Mouse (Mus musculus): ENCODE measurements around the gene Arl3. TPM values are rescaled to one million over a fixed set of nuclear protein-coding genes. Genes with fewer than 3 reads are reported as not detected.

Arl3 gene
- polyA plus RNA-seq, 1 experiment from 2014 or later = 141 TPM

DNA sequence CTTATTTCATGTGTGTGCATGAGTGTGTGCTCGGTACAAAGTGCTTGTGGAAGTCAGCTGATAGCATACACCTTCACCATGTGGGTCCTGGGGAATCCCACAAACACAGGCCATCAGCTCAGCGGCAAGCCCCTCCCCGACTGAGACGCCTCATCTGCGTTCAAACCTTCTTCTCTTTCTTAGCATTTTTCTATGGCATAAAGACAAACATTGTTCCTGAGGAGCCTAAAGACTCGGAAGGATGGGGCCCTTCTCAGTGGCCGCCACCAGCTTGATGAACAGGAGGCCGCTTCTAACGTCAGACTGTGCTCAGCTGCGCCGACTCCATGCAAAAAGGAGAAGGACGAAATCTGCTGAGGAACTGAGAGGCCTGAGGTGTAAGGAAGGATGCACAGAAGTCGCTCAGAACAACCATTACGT, 8.9 kb downstream of the Arl3 start:
- Histone ChIP-seq H3K27me3 (ENCODE audit: control insufficient read depth, insufficient read depth, low read length) (no peaks in the 10 kb centered on the region), H3K4me3 (replicated peaks; ENCODE audit: low read length) (no peak overlapping the region), H3K36me3 (replicated peaks; ENCODE audit: control insufficient read depth, insufficient read depth) (0 out of 2 replicates have a peak, but pooled peaks cover 6% of the 10 kb centered on the region), H3K4me1 (replicated peaks; ENCODE audit: control insufficient read depth, insufficient read depth, low read length) (no peaks in the 10 kb centered on the region), H3K9ac (no peak overlapping the region), H3K9me3 (ENCODE audit: control insufficient read depth, low read length) (no peaks in the 10 kb centered on the region), H3K27ac (no peak overlapping the region), H3K4me2 (replicated peaks) (no peak overlapping the region)
- DNase-seq (ENCODE audit: low spot score) (no peak), ATAC-seq (ENCODE audit: low FRiP score) (no peak)
- 69% methylated on average over 14 of the region's 14 CpGs for WGBS

DNA sequence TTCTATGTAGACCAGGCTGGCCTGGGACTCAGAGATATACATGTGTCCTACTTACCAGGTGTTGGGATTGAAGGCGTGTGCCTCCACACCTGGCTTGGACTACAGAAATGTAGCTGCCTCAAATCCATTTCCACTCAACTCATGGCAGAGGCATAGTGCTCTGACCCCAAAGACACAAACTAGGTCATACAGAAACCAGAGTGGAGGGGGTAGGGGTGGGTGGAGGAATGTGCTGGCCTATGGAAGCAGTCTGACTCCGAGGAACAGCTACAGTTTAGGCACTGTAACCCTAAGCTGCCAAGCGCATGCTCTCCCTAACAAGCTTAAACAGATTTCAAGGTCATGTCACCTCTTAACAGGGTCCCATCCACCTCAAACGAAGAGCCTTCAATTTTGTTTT, 9.4 kb downstream of the Arl3 start:
- DNase-seq (ENCODE audit: low spot score) (no peak), ATAC-seq (ENCODE audit: low FRiP score) (no peak)
- H3K27ac ChIP-seq = no peak overlapping the region
- H3K4me3 ChIP-seq (replicated peaks; ENCODE audit: low read length) = no peak overlapping the region
- H3K36me3 ChIP-seq (replicated peaks; ENCODE audit: control insufficient read depth, insufficient read depth) = peaks cover 11% of the 10 kb centered on the region; the same call in 1 of the 2 replicates
- WGBS = 92% methylated on average over 4 of the region's 4 CpGs
- H3K4me2 ChIP-seq (replicated peaks) = no peak overlapping the region
- H3K27me3 ChIP-seq (ENCODE audit: control insufficient read depth, insufficient read depth, low read length) = no peaks in the 10 kb centered on the region
- H3K9me3 ChIP-seq (ENCODE audit: control insufficient read depth, low read length) = no peaks in the 10 kb centered on the region
- no peaks in the 10 kb centered on the region for H3K4me1 ChIP-seq (replicated peaks; ENCODE audit: control insufficient read depth, insufficient read depth, low read length)
- H3K9ac ChIP-seq = no peak overlapping the region

DNA sequence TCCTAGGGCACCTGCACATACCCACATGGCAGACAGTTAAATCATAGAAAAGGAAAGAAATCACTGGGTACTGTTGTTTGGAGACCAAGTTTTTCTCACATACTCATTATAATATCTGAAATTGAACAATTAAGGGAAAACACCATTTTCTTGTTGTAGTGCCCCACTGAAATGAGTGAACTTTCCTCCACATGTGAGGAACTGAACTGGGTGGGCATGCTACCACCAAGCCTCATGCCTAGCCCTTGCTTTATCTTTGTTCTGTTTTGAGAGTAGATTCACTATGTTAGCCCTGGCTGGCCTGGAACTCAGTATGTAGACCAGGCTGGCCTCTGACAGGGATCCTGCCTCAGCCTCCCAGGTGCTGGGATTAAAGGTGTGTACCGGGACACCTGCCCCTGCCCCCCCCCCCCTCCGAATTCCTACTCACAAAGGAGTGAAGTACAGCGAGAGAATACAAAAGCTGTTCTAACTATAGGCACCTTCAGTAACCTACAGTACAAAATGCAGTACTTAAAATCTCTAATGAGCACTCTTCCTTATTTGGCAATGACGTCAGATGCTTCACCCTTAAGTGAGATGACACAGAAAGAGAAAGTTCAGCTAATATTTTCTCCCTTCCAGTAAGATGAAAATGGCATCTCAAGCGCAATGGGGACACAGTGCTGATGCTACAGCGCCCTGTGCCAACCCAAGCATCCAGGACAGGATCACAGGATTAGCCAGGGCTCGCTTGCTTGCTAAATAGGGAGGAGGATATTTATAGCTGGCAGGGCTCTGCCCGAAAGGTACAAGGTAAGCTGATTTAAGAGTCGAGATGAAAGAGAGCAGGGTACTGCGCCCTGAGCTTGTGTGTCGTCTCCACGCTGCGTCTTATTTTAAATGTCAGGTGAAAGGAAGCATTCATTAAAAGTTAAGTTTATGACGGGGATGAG, 10.2 kb downstream of the Arl3 start:
- Histone ChIP-seq H3K36me3 (replicated peaks; ENCODE audit: control insufficient read depth, insufficient read depth) (peaks cover 18% of the 10 kb centered on the region; the same call in 1 of the 2 replicates), H3K4me1 (replicated peaks; ENCODE audit: control insufficient read depth, insufficient read depth, low read length) (no peaks in the 10 kb centered on the region), H3K27me3 (ENCODE audit: control insufficient read depth, insufficient read depth, low read length) (no peaks in the 10 kb centered on the region), H3K4me2 (replicated peaks) (no peak overlapping the region), H3K9me3 (ENCODE audit: control insufficient read depth, low read length) (no peaks in the 10 kb centered on the region), H3K9ac (no peak overlapping the region), H3K4me3 (replicated peaks; ENCODE audit: low read length) (no peak overlapping the region), H3K27ac (no peak overlapping the region)
- ATAC-seq (ENCODE audit: low FRiP score) (no peak), DNase-seq (ENCODE audit: low spot score) (no peak)
- 91% methylated on average over 14 of the region's 14 CpGs for WGBS

DNA sequence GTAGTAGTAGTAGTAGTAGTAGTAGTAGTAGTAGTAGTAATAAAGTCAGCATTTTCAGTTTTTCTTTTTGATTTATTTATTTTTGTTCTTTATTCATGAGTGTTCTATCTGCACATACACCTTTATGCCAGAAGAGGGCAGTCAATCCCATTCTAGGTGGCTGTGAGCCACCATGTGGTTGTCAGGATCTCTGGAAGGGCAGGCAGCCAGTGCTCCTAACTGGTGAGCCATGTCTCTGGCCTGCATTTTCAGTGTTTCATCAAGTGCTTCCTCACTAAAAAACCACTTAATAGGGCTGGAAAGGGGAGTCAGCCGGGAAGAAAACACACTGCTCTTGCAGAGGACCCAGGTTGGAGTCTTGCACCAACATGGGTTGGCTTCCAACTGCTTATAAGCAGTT, 10.9 kb downstream of the Arl3 start:
- Histone ChIP-seq H3K9me3 (ENCODE audit: control insufficient read depth, low read length) (no peaks in the 10 kb centered on the region), H3K27me3 (ENCODE audit: control insufficient read depth, insufficient read depth, low read length) (no peaks in the 10 kb centered on the region), H3K9ac (no peak overlapping the region), H3K4me3 (replicated peaks; ENCODE audit: low read length) (no peak overlapping the region), H3K36me3 (replicated peaks; ENCODE audit: control insufficient read depth, insufficient read depth) (peaks cover 22% of the 10 kb centered on the region), H3K27ac (no peak overlapping the region), H3K4me2 (replicated peaks) (no peak overlapping the region), H3K4me1 (replicated peaks; ENCODE audit: control insufficient read depth, insufficient read depth, low read length) (no peaks in the 10 kb centered on the region)
- ATAC-seq (ENCODE audit: low FRiP score) = peak; percentile 43; the same call in 1 of the 2 replicates
- 42% methylated on average over 1 of the region's 1 CpGs for WGBS
- DNase-seq (ENCODE audit: low spot score) = peak; percentile 76

DNA sequence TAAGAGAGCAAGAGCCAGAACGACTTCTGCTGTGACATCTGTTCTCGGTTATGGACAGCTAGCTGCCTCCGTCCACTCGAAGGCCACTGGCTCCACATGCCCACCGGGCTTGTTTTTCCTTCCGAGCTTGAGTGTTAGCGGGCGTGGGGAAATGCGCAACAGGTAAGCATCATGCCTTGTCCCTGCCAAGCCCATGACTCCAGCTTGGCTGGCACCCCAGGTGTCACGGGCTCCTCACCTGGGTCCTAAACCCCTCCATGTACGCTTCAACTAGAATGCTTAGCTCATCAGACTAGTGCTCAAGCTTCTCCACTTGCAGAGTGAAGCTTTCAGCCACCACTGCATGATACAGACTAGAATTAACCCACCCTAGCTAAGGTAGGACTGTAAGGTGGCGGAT, 14.4 kb downstream of the Arl3 start:
- Histone ChIP-seq H3K4me1 (replicated peaks; ENCODE audit: control insufficient read depth, insufficient read depth, low read length) (0 out of 2 replicates have a peak, but pooled peaks cover under 1% of the 10 kb centered on the region), H3K4me2 (replicated peaks) (no peak overlapping the region), H3K27ac (no peak overlapping the region), H3K9me3 (ENCODE audit: control insufficient read depth, low read length) (no peaks in the 10 kb centered on the region), H3K4me3 (replicated peaks; ENCODE audit: low read length) (no peak overlapping the region), H3K9ac (no peak overlapping the region), H3K27me3 (ENCODE audit: control insufficient read depth, insufficient read depth, low read length) (no peaks in the 10 kb centered on the region), H3K36me3 (replicated peaks; ENCODE audit: control insufficient read depth, insufficient read depth) (peaks cover 54% of the 10 kb centered on the region)
- DNase-seq (ENCODE audit: low spot score) (no peak), ATAC-seq (ENCODE audit: low FRiP score) (no peak)
- 72% methylated on average over 12 of the region's 12 CpGs for WGBS

DNA sequence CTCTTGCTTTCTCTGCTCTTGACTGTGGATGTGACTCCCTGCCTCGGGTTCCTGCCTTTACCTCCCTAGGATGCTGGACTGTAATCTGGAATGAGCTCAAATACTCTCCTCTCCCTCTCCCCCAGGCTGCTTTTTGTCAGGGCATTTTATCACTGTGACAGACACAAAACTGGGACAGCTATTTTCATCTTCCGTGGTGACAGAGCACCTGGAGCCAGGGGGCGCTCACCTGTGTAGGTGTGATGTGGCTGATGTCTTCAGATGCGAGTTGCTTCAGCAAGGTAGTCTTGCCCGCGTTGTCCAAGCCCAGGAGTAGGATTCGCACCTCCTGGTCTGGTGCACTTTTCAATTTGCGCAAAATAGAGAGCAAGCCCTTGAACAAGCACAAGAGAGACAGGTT, 15.0 kb downstream of the Arl3 start:
- DNase-seq (ENCODE audit: low spot score) (no peak), ATAC-seq (ENCODE audit: low FRiP score) (no peak)
- 0 out of 2 replicates have a peak, but pooled peaks cover 2% of the 10 kb centered on the region for H3K4me1 ChIP-seq (replicated peaks; ENCODE audit: control insufficient read depth, insufficient read depth, low read length)
- H3K36me3 ChIP-seq (replicated peaks; ENCODE audit: control insufficient read depth, insufficient read depth) = peaks cover 54% of the 10 kb centered on the region
- H3K27ac ChIP-seq = no peak overlapping the region
- H3K4me3 ChIP-seq (replicated peaks; ENCODE audit: low read length) = no peak overlapping the region
- no peaks in the 10 kb centered on the region for H3K9me3 ChIP-seq (ENCODE audit: control insufficient read depth, low read length)
- H3K4me2 ChIP-seq (replicated peaks) = no peak overlapping the region
- whole genome bisulfite sequencing = 79% methylated on average over 8 of the region's 8 CpGs
- no peak overlapping the region for H3K9ac ChIP-seq
- no peaks in the 10 kb centered on the region for H3K27me3 ChIP-seq (ENCODE audit: control insufficient read depth, insufficient read depth, low read length)

DNA sequence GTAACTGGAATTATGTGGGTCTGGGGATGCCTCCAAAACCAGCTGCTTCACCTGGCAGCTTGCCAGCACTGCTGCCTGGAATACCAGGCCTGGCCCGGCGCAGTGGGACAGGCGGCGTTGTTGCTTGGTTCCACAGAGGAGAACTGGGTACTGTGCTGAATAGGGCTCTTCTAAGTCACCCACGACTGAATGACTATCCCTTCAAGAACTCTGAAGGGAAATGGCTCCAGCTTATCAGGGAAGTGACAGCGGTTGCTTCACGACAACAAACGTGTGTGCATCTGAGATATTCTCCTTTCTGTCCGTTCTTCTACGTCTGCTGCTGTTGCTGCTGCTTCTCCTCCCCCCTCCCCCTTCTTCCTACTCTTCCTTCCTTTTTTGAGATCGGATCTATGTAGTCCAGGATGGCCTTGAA, 19.4 kb downstream of the Arl3 start:
- H3K27me3 ChIP-seq (ENCODE audit: control insufficient read depth, insufficient read depth, low read length) = no peaks in the 10 kb centered on the region
- 45% methylated on average over 11 of the region's 11 CpGs for WGBS
- 0 out of 2 replicates have a peak, but pooled peaks cover 2% of the 10 kb centered on the region for H3K4me1 ChIP-seq (replicated peaks; ENCODE audit: control insufficient read depth, insufficient read depth, low read length)
- peak overlapping the region; percentile 47; the same call in 1 of the 2 replicates for H3K27ac ChIP-seq
- DNase-seq (ENCODE audit: low spot score) (peak; percentile 74), ATAC-seq (ENCODE audit: low FRiP score) (peak; percentile 70; the same call in 1 of the 2 replicates)
- no peaks in the 10 kb centered on the region for H3K9me3 ChIP-seq (ENCODE audit: control insufficient read depth, low read length)
- H3K4me3 ChIP-seq (replicated peaks; ENCODE audit: low read length) = no peak overlapping the region
- no peak overlapping the region for H3K4me2 ChIP-seq (replicated peaks)
- peaks cover 75% of the 10 kb centered on the region for H3K36me3 ChIP-seq (replicated peaks; ENCODE audit: control insufficient read depth, insufficient read depth)
- no peak overlapping the region for H3K9ac ChIP-seq

DNA sequence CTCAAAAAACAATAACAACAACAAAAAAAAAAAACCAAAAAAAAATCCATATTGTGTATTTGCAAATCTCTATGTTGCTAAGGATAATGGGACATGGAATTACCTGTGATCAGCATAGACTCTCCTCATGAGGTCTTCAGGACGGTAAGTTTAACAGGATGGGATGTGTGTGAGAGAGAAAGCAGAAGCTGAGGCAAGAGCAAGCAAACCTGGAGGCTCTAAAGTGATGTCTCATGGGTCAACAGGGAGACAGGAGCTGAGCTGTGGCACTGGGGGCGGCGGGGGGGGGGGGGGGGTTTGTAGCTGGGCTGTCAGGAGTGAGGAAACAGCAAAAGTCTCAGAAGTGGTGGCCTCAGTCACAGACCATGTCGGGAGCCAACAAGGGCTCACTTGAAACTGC, 20.5 kb downstream of the Arl3 start:
- DNase-seq (ENCODE audit: low spot score) = no peak
- H3K9me3 ChIP-seq (ENCODE audit: control insufficient read depth, low read length) = no peaks in the 10 kb centered on the region
- no peak overlapping the region for H3K4me3 ChIP-seq (replicated peaks; ENCODE audit: low read length)
- no peak for ATAC-seq (ENCODE audit: low FRiP score)
- H3K27me3 ChIP-seq (ENCODE audit: control insufficient read depth, insufficient read depth, low read length) = no peaks in the 10 kb centered on the region
- 92% methylated on average over 3 of the region's 4 CpGs for WGBS
- H3K4me2 ChIP-seq (replicated peaks) = no peak overlapping the region
- 0 out of 2 replicates have a peak, but pooled peaks cover 2% of the 10 kb centered on the region for H3K4me1 ChIP-seq (replicated peaks; ENCODE audit: control insufficient read depth, insufficient read depth, low read length)
- H3K36me3 ChIP-seq (replicated peaks; ENCODE audit: control insufficient read depth, insufficient read depth) = peaks cover 69% of the 10 kb centered on the region
- H3K27ac ChIP-seq = no peak overlapping the region
- no peak overlapping the region for H3K9ac ChIP-seq

DNA sequence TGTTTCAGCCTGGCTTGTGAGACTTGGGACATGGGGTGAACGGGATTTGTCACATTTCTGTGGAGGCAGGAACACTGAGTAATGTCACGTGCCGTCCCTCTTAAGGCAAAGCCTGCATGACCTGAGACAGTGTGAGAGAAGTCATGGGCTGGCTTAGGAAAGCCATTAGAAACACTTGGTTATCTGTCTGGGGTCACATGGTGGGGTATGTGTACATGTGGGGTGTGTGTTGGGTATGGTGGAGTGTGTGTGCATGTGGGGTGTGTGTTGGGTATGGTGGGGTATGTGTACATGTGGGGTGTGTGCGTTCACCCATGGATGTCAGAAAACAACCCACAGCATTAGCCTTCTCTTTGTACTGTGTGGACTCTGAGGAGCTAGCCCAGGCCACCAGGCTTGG, 22.6 kb downstream of the Arl3 start:
- no peak overlapping the region for H3K9ac ChIP-seq
- WGBS = 98% methylated on average over 4 of the region's 4 CpGs
- H3K27ac ChIP-seq = no peak overlapping the region
- ATAC-seq (ENCODE audit: low FRiP score) (no peak), DNase-seq (ENCODE audit: low spot score) (no peak)
- H3K36me3 ChIP-seq (replicated peaks; ENCODE audit: control insufficient read depth, insufficient read depth) = peaks cover 50% of the 10 kb centered on the region
- no peaks in the 10 kb centered on the region for H3K9me3 ChIP-seq (ENCODE audit: control insufficient read depth, low read length)
- H3K27me3 ChIP-seq (ENCODE audit: control insufficient read depth, insufficient read depth, low read length) = no peaks in the 10 kb centered on the region
- no peak overlapping the region for H3K4me3 ChIP-seq (replicated peaks; ENCODE audit: low read length)
- H3K4me1 ChIP-seq (replicated peaks; ENCODE audit: control insufficient read depth, insufficient read depth, low read length) = 0 out of 2 replicates have a peak, but pooled peaks cover 2% of the 10 kb centered on the region
- no peak overlapping the region for H3K4me2 ChIP-seq (replicated peaks)

Measured in hindbrain, embryonic 14.5 days (tissue).